Mouse (Mus musculus): Measurements from ENCODE around the gene Sh2d4b.

DNA sequence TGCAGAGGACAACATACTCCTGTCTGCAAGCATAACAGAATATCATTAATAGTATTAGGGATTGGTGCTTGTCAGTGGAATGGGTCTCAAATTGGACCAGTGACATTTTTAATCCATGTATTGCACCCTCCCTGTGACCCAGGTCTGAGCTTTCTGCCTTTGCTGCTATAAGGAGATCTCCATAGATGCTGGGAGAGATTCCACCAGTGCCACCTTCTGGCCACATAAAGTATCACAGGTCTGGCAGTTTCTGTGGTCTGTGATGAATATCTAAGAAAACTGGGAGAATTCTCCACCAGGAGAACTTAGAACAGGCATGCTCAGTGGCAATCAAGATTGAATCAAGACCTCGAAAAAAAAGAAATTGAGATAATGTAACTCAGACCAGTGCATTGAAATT lies 101.5 kb downstream of the Sh2d4b start:
- TF ChIP-seq CTCF (IDR thresholded peaks at IDR 0.05; ENCODE audit: extremely low read depth, insufficient read length, insufficient replicate concordance, low read depth, low read length) (no peak; the same call in 1 of the 2 replicates), POLR2A (IDR thresholded peaks at IDR 0.05; ENCODE audit: low read depth, low read length) (no peak)

Data from small intestine, adult 2 months (tissue).